Mouse (Mus musculus) E14TG2a.4 (cell line): ENCODE data around the gene Ykt6.
"Not testable (repeated sequence)": the region's sequence is repeated elsewhere in the genome, so short reads cannot be mapped to it uniquely, and the experiment has no call there.

Source experiments
- H3K27me3 ChIP-seq: 2 replicates; pipeline ENCODE4 v1.6.1; 2014; ENCODE audit warnings: low read length, control low read depth; ENCODE audit not compliant: insufficient read depth
- H3K36me3 ChIP-seq: 2 replicates; pipeline ENCODE4 v1.6.1; 2014; ENCODE audit warnings: low read length, control low read depth; ENCODE audit not compliant: insufficient read depth
- H3K4me1 ChIP-seq: replicated peaks from 2 replicates; pipeline ENCODE4 v1.6.1; 2014; ENCODE audit warnings: low read depth, low read length, control low read depth
- H3K4me3 ChIP-seq: replicated peaks from 2 replicates; pipeline ENCODE4 v1.5.1; 2014; ENCODE audit warnings: mild to moderate bottlenecking, low read length
- H3K9me3 ChIP-seq: 2 replicates; pipeline ENCODE4 v1.6.1; 2014; ENCODE audit warnings: low read length, control low read depth
- CTCF ChIP-seq: conservative IDR thresholded peaks from 2 replicates; pipeline ENCODE4 v1.5.1; 2014; ENCODE audit warnings: low read length
- NANOG ChIP-seq: IDR thresholded peaks from 2 replicates; pipeline ENCODE4 v1.6.1; 2014; ENCODE audit warnings: borderline replicate concordance, low read length, mixed read lengths
- POU5F1 ChIP-seq: IDR thresholded peaks from 2 replicates; pipeline ENCODE4 v1.6.1; 2014; ENCODE audit warnings: low read length, borderline replicate concordance

The Ykt6 gene

DNA sequence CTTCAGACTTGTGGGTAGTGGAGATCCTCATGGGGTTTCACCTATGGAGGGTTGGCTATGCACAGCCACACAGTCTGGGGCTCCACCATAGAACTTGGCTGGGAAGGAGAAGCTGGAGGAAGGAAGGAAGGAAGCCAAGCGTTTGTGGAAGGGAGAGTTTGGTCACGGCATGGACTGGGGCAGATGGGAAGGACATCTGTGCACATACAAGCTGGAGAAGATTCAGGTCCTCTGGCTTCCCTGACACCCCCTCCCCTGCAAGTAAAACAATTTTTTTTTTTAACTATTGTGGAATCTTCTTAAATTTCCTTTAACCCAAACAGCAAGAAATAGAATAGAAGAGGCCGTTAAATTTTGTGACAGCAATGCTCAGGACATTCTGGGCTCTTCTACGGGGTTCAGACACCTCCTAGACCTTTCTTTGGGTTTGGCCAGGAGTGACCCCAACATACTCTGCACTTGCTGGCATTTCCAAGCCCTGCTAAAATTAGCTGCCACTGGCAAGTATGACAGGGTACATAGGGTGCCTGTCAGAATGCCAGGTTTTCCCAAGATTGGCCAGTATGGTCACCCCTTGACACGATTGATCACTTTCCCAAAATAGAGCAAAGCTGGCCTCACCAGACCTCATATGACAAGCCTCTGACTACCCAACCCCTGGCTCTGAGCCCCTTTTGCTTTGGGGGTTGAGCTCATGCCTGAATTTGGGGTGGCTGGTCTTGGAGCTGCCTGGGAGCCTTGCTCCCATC is 39.9 kb upstream of the Ykt6 start:
- Histone ChIP-seq H3K4me3 (no peak overlapping the region), H3K9me3 (no peaks in the 10 kb centered on the region), H3K27me3 (peaks cover 33% of the 10 kb centered on the region), H3K36me3 (no peaks in the 10 kb centered on the region), H3K4me1 (peaks cover 19% of the 10 kb centered on the region)
- TF ChIP-seq NANOG (no peak), CTCF (no peak), POU5F1 (no peak)

DNA sequence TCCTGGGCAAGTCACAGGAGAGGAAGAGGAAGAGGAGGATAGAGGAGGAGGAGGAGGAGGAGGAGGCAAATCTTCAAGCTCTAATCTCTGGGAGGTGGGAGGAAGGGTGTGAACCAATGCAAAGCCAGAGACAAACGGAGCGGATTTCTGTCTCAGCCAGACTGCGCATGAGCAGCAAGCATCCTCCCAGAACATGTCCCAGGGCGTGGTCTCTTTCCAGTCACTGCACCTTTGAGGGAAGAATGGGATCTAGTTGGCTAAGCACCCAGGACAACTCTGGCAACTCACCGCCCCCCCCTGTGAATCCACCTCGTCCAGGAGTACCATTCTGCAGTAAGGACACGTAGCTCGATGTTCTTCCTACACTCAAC is 39.3 kb upstream of the Ykt6 start:
- H3K9me3 ChIP-seq = no peaks in the 10 kb centered on the region
- H3K4me1 ChIP-seq = peaks cover 20% of the 10 kb centered on the region
- no peak overlapping the region for H3K4me3 ChIP-seq
- peaks cover 33% of the 10 kb centered on the region for H3K27me3 ChIP-seq
- no peak for TF ChIP-seq NANOG
- TF ChIP-seq POU5F1 = no peak
- TF ChIP-seq CTCF = no peak
- no peaks in the 10 kb centered on the region for H3K36me3 ChIP-seq

DNA sequence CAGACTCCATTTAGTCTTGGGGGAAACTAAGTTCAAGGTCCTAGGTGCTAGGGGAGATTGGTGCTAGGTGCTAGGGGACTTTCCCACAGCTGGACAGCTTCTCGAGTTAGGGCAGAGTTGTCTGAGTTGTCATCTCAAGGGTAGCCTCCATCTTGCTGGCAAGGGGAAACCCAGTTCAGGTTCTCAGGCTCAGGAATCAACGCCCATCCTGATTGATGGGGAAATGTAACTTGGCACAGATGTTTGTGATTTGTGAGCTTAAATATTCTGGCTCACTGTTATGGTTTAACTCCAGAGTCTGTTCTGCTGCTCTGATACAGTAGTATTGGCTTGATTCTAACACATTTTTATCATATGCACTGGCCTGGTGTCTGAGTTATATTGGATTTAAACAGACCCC is 37.4 kb upstream of the Ykt6 start:
- no peaks in the 10 kb centered on the region for H3K9me3 ChIP-seq
- H3K4me3 ChIP-seq = no peak overlapping the region
- H3K4me1 ChIP-seq = peaks cover 17% of the 10 kb centered on the region
- no peaks in the 10 kb centered on the region for H3K36me3 ChIP-seq
- no peak for TF ChIP-seq POU5F1
- no peak for TF ChIP-seq NANOG
- H3K27me3 ChIP-seq = peaks cover 29% of the 10 kb centered on the region

DNA sequence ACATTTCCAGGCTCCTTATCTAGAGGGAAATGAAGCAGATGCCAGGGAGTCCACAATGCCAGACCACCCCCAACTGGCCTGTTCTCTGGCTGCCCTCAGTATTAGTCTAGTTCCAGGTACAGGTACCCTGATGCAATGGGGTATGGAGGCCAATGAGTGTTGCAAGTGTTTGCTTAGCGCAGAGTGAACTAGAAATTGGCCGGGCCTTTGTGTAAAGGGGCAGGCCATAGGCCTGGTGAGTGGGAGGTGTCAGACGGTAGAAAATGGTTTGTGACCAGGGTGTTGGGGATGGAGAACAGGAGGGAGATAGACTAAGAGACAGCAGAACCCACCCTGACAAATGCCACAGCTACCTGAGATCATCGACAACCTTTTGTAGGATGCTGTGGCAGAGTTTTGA is 35.9 kb upstream of the Ykt6 start:
- H3K36me3 ChIP-seq = no peaks in the 10 kb centered on the region
- no peak for TF ChIP-seq NANOG
- no peak for TF ChIP-seq POU5F1
- TF ChIP-seq CTCF = no peak
- peaks cover 26% of the 10 kb centered on the region for H3K4me1 ChIP-seq
- H3K27me3 ChIP-seq = peaks cover 15% of the 10 kb centered on the region
- no peaks in the 10 kb centered on the region for H3K9me3 ChIP-seq
- H3K4me3 ChIP-seq = no peak overlapping the region

DNA sequence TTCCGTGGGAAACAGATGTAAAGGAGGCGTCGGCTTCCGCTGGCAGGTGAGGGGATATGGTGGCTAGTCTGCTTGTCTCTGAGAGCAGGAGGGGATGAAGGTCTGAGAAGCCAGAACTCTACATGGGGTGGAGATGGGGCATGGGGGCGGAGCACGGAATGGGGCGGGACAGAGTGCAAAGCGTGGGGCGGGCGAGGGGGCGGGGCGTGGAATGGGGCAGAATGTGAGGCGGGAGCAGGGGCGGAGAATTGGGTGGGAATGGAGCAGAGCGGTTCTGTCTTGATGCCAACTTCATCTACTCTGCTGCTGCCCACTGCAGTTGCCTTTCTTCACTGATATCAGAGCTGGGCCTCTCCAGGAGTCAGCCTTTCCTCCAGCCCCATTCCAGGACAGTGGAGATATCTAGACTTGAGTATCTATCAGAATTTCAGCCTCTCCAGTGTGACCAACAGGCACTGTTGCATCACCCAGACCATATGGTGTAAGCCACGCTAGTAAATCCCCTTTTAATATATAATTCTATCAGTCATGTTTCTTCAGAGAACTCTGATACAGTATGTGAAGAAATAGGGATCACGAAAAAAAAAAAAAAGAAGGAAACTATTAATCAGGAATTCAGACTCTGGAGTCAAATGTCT is 35.1 kb upstream of the Ykt6 start:
- Histone ChIP-seq H3K36me3 (no peaks in the 10 kb centered on the region), H3K27me3 (peaks cover 7% of the 10 kb centered on the region; the same call in 1 of the 2 replicates), H3K4me3 (no peak overlapping the region), H3K4me1 (peaks cover 26% of the 10 kb centered on the region), H3K9me3 (no peaks in the 10 kb centered on the region)
- no peak for TF ChIP-seq NANOG

DNA sequence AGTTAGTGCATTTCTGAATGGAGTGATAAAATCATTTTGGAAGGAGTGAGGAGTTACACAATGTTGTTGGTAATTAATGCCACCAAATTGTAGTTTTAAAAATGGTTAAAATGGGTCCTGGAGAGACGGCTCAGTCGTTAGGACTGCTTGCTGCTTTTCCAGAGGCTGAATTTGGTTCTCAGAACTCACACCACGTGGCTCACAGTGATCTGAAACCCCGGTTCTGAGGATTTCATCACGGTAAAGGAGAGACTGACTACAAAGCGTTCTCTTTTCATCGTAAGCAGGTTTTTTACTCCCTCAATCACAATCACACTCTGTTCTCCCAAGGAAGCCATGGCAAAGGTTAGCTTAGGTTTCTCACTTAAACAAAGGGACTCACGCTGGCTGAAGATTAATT is 30.8 kb upstream of the Ykt6 start:
- Histone ChIP-seq H3K4me3 (no peak overlapping the region), H3K4me1 (peaks cover 18% of the 10 kb centered on the region), H3K27me3 (no peaks in the 10 kb centered on the region), H3K9me3 (peaks cover 14% of the 10 kb centered on the region), H3K36me3 (no peaks in the 10 kb centered on the region)
- TF ChIP-seq POU5F1 = no peak

DNA sequence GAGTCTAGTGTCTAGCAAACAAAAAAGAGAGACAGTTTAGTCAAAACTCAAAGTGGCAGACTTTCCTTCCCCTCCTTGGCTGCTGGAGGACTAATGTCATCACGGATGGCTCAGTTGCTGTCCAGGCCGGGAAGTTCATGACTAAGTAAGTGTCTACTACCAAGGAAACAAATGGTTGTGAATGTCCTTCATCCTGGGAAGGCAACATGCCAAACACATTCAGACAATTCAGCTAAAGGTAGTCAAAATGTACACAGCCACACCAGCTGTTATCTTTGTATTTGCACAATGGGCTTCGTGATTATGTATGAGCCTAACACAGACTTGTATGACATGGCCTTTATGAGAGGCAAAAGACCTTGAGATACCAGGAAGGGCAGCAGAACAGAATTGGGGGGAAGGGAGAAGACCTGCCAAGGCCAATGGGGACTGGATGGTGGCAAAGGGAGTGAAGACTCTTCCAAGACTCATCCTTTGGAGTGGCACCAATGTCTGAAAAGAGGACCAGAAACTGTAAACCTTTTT is 28.7 kb upstream of the Ykt6 start:
- Histone ChIP-seq H3K9me3 (peaks cover 30% of the 10 kb centered on the region), H3K4me3 (no peak overlapping the region), H3K27me3 (no peaks in the 10 kb centered on the region), H3K4me1 (peaks cover 9% of the 10 kb centered on the region), H3K36me3 (no peaks in the 10 kb centered on the region)
- TF ChIP-seq NANOG (no peak), CTCF (no peak)

DNA sequence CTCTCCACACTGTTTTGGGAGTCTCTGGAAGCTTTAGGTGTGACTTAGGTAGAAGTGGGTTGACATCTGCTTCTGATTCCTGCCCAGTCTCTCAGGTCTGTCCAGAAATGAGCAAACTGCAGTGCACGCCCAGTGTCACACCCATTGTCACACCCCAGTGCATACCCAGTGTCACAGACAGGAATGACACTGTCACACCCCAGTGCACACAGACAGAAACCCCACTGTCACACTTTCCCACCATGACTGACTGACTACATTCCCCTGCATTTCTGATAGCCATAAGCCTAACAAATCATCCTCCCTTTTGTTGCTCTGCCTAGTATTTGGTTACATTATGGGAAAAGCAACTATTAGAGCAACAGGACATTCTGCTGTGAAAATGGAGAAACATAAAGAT is 24.9 kb upstream of the Ykt6 start:
- Histone ChIP-seq H3K4me1 (no peaks in the 10 kb centered on the region), H3K36me3 (no peaks in the 10 kb centered on the region; the same call in 1 of the 2 replicates), H3K9me3 (peaks cover 64% of the 10 kb centered on the region), H3K27me3 (no peaks in the 10 kb centered on the region), H3K4me3 (no peak overlapping the region)
- TF ChIP-seq POU5F1 (no peak), NANOG (no peak), CTCF (no peak)

DNA sequence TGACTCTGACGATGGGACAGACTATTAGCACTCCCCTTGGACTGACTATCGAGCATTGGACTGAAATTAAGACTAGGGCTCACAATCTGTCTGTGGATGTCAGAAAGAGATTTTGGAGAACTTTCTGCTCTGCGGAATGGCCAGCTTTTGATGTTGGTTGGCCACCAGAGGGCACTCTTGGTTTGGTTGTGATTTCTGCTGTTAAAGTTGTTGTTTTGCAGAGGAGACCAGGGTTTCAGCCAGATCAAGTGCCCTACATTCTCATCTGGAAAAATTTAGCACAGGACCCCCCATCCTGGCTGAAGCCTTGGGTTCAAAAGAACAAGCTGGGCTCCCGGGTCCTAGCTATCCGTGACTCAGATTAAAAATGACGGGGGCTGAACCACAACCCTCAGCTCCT is 23.5 kb upstream of the Ykt6 start:
- not testable (repeated sequence) for H3K36me3 ChIP-seq
- H3K9me3 ChIP-seq = peaks cover 75% of the 10 kb centered on the region
- TF ChIP-seq CTCF = peak; percentile 6; the same call in 1 of the 2 replicates

DNA sequence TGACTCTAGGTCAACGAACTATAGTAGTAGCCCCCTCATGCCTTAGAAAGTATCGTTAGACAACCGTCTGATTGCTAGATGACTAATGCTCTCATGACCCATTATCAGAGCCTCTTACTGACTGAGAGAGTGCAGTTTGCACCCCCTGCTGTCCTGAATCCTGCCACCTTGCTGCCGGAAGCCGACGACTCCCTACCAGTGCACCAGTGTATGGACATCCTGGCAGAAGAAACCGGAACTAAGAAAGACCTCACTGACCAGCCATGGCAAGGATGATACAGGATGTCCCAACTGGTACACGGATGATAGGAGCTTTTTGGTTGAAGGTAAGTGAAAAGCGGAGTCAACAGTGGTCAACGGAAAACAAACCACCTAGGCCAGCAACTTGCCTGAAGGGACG is 21.0 kb upstream of the Ykt6 start:
- peaks cover 77% of the 10 kb centered on the region for H3K9me3 ChIP-seq
- H3K27me3 ChIP-seq, H3K4me3 ChIP-seq, H3K36me3 ChIP-seq, H3K4me1 ChIP-seq: not testable (repeated sequence)

More for the DNA sequence above, 23.5 kb upstream of the Ykt6 start:
- not testable (repeated sequence) for H3K27me3 ChIP-seq, H3K4me1 ChIP-seq, H3K4me3 ChIP-seq
